Mouse (Mus musculus) left cerebral cortex, adult 2 months (tissue): ENCODE results near the gene Btnl9. TPM values are rescaled to one million over a fixed set of nuclear protein-coding genes. Genes with fewer than 3 reads are reported as not detected.

Source experiments
- DNase-seq, 2 experiments: peaks; one replicate each; pipeline ENCODE4 v3.0.0; 2021 to 2022; ENCODE audit warnings: low spot score in 2 of 2, mixed read lengths in 1 of 2; ENCODE audit errors: extremely low spot score in 1 of 2
- H3K27ac ChIP-seq: fragments of 200-600 bp; 2 replicates; pipeline ENCODE4 v1.8.1; 2022
- H3K4me3 ChIP-seq: fragments of 200-600 bp; 2 replicates; pipeline ENCODE4 v1.8.1; 2022
- CTCF ChIP-seq: fragments of 200-600 bp; IDR thresholded peaks from 2 replicates; pipeline ENCODE4 v1.8.1; 2022; ENCODE audit warnings: antibody characterized with exemption, mild to moderate bottlenecking, moderate library complexity
- intact Hi-C: fragments of 180-260 bp; cut with DNase I; formaldehyde crosslinking; loops from one replicate; pipeline ENCODE4 v1.15.1; 2025
- long read RNA-seq, 2 experiments: library from polyadenylated mRNA; stranded (forward); transcript quantifications; one replicate each; pipeline ENCODE4 v2.0.0; 2021; ENCODE audit warnings: borderline mapping rate in 2 of 2
- total RNA-seq, 2 experiments: library from RNA; stranded (reverse); gene quantifications; 2 replicates each; pipeline ENCODE4 v1.2.3; 2021

The Btnl9 gene
- total RNA-seq: not detected
- long read RNA-seq, experiment 1: 0 reads
- long read RNA-seq, experiment 2: 0 reads

DNA sequence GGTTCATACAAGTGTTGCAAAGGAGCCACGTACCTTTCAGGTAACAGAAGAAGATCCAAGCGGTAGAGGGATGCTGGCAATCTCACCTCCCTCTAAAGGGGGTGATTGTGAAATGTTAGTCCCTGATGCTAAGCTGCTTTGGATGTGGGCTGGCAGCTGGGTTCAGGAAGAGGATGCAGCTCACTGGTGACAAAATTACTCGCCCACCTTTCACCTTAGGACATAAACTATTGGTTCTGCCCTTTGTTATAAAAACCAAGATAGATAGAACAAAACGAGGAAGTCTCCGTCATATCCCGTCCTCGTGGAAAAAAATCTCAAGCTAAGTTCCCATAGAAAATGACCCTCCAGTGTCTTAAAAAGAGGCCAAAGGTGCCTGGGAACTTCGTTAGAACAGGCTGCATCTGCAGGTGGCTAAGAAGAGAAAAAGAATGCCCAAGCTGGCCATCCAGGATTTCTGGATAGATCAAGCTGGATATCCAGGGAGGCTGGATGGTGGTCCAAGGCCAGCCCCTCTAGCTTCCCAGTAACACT, at the start of gene Btnl9:
Gene Btnl9, minus strand, starts transcription at position 205 of the 534 bp plus-strand sequence.
- no peak for DNase-seq
- intact Hi-C loops: loop anchor here (5.0 to 10.0 kb wide), 2 partner anchors 218 to 350 kb away; no protein-coding TSS in a partner anchor
- Histone ChIP-seq H3K4me3 (no peak within 1 kb of the TSS), H3K27ac (no peak within 1 kb of the TSS)
- TF ChIP-seq CTCF: no peak

DNA sequence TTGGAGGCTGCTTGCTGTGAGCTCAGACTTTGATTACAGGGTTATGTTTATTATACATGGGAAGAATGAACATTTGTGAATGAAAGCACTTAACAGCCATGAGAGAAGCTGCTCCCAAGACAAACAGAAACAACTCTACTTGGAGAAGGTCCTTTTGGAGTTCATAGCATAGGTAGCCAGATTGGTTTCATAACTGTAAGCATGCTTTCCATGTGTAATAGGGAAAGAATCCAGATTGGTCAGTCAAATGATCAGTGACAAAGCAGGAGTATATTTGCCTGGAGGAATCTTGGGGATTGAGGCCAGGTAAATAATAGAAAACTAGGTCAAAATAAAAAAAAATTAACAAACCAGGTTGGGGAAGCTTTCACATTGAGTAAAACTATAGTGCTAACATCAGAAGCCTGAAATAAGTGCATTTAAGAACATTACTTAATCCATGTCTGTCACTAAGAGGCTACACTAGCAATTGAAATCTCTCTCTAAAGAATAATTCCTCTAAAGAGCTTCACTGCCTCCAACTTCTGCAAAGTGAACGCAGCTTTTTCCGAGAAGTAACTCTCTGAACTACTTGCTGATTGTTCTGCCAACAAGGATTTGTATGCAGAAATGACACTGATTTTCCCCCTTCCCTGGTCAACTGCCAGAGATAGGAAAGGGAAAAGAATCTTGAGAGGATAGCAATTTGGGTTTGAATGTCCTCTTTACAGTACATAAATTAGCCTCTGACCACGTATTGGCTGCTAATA, 48.7 kb upstream of the Btnl9 start:
- no peak for DNase-seq
- intact Hi-C loops: no loop called here
- Histone ChIP-seq H3K4me3 (no peak overlapping the region), H3K27ac (no peak overlapping the region)
- no peak for TF ChIP-seq CTCF

GRCm38 (mm10) chr11:49232781-49233180, 45.8 kb upstream of the Btnl9 start:
- no peak for TF ChIP-seq CTCF
- intact Hi-C loops: no loop called here
- peak in 1 of 2 experiments; percentile 24 for DNase-seq
- no peak overlapping the region for H3K4me3 ChIP-seq
- no peak overlapping the region for H3K27ac ChIP-seq

DNA sequence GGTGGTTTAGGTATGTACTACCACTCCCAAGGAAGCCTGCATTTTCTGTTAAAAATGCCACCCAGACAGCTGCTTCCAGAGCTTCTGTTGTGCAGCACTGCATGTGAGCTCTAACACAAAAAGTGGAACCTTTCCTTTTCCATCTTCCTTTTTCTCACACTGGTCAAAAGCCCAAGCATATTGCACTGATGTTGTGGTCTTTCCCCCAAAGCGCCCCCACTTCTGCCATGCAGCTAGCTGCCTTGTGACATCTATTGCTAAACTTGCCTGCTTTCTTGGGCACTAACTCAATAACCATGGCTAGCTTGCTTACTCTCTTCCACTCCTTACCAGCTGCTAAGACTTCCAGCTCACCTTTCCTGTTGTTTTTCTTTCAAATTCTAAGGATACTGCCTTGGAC, 37.5 kb upstream of the Btnl9 start:
- Histone ChIP-seq H3K4me3 (no peak overlapping the region), H3K27ac (no peak overlapping the region)
- DNase-seq: no peak
- intact Hi-C loops: no loop called here
- TF ChIP-seq CTCF: no peak

DNA sequence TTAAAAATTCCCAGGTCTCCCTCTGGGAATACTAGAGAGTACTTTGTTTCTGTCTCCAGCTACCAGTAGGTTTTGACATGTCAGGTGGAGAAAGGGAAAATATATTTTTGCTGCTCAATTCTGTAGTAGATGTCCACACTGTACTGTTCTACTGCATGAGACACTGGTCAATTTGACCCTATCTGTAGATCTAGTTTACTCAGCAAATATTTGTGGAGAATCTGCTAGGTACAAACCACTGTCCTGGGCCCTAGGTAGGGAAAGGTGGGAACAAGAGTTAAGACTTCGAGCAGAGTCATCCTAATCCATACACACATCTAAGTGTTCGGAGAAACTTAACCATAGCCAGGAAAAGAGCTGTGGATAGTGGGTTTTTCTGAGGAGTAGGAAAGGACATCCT, 32.3 kb upstream of the Btnl9 start:
- H3K4me3 ChIP-seq: no peak overlapping the region
- no peak for DNase-seq
- intact Hi-C loops: no loop called here
- no peak overlapping the region for H3K27ac ChIP-seq
- no peak for TF ChIP-seq CTCF

- H3K27ac ChIP-seq: no peak overlapping the region
- intact Hi-C loops: no loop called here
- no peak overlapping the region for H3K4me3 ChIP-seq
- TF ChIP-seq CTCF: no peak
- no peak for DNase-seq
These were observed 26.5 kb upstream of the Btnl9 start for GRCm38 (mm10) chr11:49213505-49213904.

GRCm38 (mm10) chr11:49212577-49212976, 25.6 kb upstream of the Btnl9 start:
- Histone ChIP-seq H3K4me3 (no peak overlapping the region), H3K27ac (no peak overlapping the region)
- DNase-seq: no peak
- intact Hi-C loops: no loop called here
- TF ChIP-seq CTCF: no peak

- no peak for DNase-seq
- no peak overlapping the region for H3K27ac ChIP-seq
- no peak for TF ChIP-seq CTCF
- H3K4me3 ChIP-seq: no peak overlapping the region
- intact Hi-C loops: no loop called here
These were observed 20.5 kb upstream of the Btnl9 start for GRCm38 (mm10) chr11:49207495-49207894.

DNA sequence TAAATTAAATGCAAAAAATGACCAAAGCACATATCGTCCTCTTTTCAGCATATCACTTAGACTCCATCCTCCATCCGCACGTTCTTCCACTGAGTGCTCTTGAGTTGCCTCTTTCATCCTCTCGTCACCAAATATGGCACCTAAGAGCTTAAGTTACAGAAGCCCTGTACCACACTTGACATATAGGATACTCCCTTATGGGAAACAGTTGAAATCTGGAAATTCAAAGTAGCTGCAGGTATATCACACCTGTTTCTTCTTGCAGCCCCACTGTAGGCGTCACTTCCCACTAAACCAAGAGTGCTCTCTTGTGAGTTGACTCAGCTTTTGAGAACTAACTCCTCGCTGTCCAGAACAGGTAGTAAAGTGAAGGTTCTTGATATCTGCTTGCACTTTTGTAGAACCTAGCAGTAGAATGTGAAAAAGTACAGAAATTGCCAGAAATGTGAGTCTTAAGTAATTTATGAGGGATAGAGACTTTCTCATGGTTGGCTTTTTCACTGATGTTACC, 18.2 kb upstream of the Btnl9 start:
- intact Hi-C loops: no loop called here
- H3K4me3 ChIP-seq: no peak overlapping the region
- no peak for TF ChIP-seq CTCF

DNA sequence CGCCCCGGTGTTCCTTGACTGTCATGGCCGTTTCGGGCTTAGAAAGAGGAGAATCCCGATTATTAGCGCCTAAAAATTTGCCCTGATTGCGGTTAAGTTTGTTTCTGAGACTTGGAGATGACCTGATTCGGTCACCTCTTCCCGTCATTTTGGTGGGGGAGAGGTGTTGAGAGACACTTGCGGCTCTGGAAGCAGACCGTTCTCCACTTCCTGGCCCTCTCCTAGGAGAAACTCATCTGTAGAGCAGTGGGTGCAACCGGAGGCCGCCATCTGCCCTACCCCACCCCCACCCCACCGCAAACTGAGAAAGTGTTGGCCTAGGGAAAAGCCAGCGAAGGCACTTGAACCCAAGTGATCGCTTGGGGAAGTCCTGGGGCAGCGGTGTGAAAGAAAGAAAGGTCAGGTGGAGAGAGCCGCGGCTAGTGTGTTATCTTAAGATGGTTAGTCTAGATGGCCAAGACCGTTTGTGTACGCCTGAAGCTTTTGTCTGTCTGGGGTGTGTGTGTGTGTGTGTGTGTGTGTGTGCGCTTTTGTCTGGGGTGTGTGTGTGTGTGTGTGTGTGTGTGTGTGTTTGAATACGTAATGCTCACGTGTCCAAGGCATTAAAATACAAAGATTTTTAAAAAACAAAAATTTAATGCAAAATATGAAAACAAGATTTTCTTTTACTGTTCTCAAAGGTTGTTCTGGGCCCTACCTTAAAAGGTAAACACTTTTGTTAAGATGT, 17.0 kb upstream of the Btnl9 start:
- TF ChIP-seq CTCF: no peak
- H3K4me3 ChIP-seq: peak overlapping the region; percentile 99
- intact Hi-C loops: loop anchor here (1.0 to 5.0 kb wide), 3 partner anchors 39 to 387 kb away; partner anchors contain the start of gene Trim41
- no peak for DNase-seq
- peak overlapping the region; percentile 98 for H3K27ac ChIP-seq

More for the DNA sequence above, 18.2 kb upstream of the Btnl9 start:
- DNase-seq: no peak
- H3K27ac ChIP-seq: no peak overlapping the region

GRCm38 (mm10) chr11:49203129-49203768, 16.3 kb upstream of the Btnl9 start, which contains the start of gene Zfp62:
Gene Zfp62 (plus strand): TSS chr11:49203292.
- Histone ChIP-seq H3K4me3 (peak within 1 kb of the TSS; percentile 99), H3K27ac (peak within 1 kb of the TSS; percentile 98)
- intact Hi-C loops: loop anchor here (1.0 to 5.0 kb wide), 3 partner anchors 40 to 386 kb away; partner anchors contain the start of gene Trim41
- TF ChIP-seq CTCF: no peak
- DNase-seq: peak; percentile 92 to 95
